Mouse (Mus musculus) bone marrow macrophage, adult 2 months (primary cell): ENCODE measurements around the gene Slamf1. TPM values are rescaled to one million over a fixed set of nuclear protein-coding genes. Genes with fewer than 3 reads are reported as not detected.

Source experiments
- H3K27ac ChIP-seq: 2 replicates; pipeline ENCODE4 v1.5.1; 2012; ENCODE audit warnings: low read depth, low read length; ENCODE audit not compliant: insufficient read depth
- H3K4me1 ChIP-seq: 2 replicates; pipeline ENCODE4 v1.6.1; 2012; ENCODE audit warnings: low read length; ENCODE audit not compliant: control insufficient read depth, insufficient read depth
- H3K4me3 ChIP-seq: 2 replicates; pipeline ENCODE4 v1.5.1; 2012; ENCODE audit warnings: mild to moderate bottlenecking, low read length, moderate library complexity; ENCODE audit not compliant: insufficient read depth
- CTCF ChIP-seq: IDR thresholded peaks from 2 replicates; pipeline ENCODE4 v1.5.1; 2012; ENCODE audit warnings: low read depth, mild to moderate bottlenecking, low read length, moderate library complexity
- POLR2A ChIP-seq: IDR thresholded peaks from 2 replicates; pipeline ENCODE4 v1.6.1; 2012; ENCODE audit warnings: mild to moderate bottlenecking, low read depth, low read length, borderline replicate concordance
- polyA plus RNA-seq: library from polyadenylated mRNA; stranded (reverse); fragments of >200 nt; gene quantifications from 2 replicates; pipeline ENCODE4 v1.2.4, GENCODE M21; 2012; ENCODE audit not compliant: missing spikeins, insufficient read depth, insufficient read length

Gene Slamf1
- not detected in 2 replicates for polyA plus RNA-seq

DNA sequence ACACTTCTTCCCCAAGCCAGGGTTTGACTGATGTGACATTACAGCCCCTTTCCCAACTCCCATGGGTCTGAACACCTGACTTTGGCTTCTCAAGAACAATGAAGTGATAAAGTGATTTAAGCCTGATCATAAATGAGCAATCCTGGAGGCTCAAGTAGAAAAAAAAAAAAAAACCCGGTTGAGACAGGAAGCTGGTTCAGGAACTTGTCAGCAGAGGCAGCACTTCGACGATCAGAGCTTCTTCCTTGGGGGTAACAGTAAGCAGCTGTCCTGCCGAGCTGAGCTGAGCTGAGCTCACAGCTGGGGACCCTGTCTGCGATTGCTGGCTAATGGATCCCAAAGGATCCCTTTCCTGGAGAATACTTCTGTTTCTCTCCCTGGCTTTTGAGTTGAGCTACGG lies at the start of gene Slamf1:
Gene Slamf1 (plus strand): TSS at position 230 of the 400 bp plus-strand sequence.
- Histone ChIP-seq H3K4me1 (peaks cover 7% of the 10 kb centered on the region; the same call in 1 of the 2 replicates), H3K4me3 (no peak within 1 kb of the TSS), H3K27ac (no peak within 1 kb of the TSS)
- no peak for TF ChIP-seq CTCF
- TF ChIP-seq POLR2A, result no peak

DNA sequence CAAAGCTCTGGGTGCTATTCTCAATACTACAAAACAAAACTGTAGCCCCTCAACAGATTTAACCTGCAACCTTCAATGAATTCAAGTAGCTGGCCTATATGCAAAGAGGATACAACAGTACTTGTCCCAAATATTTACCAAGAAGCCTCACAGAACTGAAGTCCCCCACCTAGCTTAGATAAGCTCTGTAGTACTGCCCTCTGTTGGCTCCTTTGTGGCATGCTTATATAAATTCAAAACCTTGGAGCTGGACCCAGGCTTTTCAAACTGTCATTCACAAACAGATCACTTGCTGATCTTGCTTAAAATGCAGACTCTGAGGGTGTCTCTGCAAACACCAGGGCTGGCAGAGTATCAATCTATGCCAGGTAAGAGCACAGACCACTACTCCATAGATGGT lies 35.7 kb upstream of the Slamf1 start:
- H3K4me1 ChIP-seq, result no peaks in the 10 kb centered on the region
- H3K27ac ChIP-seq, result no peak overlapping the region
- H3K4me3 ChIP-seq, result no peak overlapping the region
- no peak for TF ChIP-seq POLR2A
- no peak for TF ChIP-seq CTCF

DNA sequence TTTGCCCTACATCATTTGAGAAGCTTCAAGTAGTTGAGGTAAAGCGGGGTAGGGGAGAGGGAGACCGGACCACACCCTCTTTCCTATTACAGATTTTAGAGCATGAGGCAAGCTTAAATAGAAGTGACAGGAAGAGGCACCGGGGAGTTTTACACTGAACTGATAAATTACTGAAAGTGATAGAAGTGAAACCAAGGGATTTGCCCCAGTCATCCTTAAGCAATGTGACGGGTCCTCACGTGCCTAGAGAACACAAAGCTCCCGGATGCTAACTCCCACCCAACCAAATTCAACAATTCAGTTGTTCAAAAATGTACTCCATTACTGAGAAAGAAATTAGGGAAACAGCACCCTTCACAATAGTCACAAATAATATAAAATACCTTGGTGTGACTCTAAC lies 32.0 kb upstream of the Slamf1 start:
- TF ChIP-seq CTCF, result no peak
- TF ChIP-seq POLR2A, result no peak
- H3K4me1 ChIP-seq, result no peaks in the 10 kb centered on the region
- H3K27ac ChIP-seq, result no peak overlapping the region
- no peak overlapping the region for H3K4me3 ChIP-seq

- TF ChIP-seq CTCF, result no peak
- TF ChIP-seq POLR2A, result no peak
- Histone ChIP-seq H3K4me3 (no peak overlapping the region), H3K27ac (no peak overlapping the region), H3K4me1 (no peaks in the 10 kb centered on the region)
These were observed 18.6 kb upstream of the Slamf1 start for GRCm38 (mm10) chr1:171748127-171748969.

GRCm38 (mm10) chr1:171761853-171762448 lies 5.0 kb upstream of the Slamf1 start:
- H3K4me1 ChIP-seq, result peaks cover 6% of the 10 kb centered on the region; the same call in 1 of the 2 replicates
- H3K4me3 ChIP-seq, result no peak overlapping the region
- H3K27ac ChIP-seq, result no peak overlapping the region
- TF ChIP-seq POLR2A, result no peak
- TF ChIP-seq CTCF, result no peak

DNA sequence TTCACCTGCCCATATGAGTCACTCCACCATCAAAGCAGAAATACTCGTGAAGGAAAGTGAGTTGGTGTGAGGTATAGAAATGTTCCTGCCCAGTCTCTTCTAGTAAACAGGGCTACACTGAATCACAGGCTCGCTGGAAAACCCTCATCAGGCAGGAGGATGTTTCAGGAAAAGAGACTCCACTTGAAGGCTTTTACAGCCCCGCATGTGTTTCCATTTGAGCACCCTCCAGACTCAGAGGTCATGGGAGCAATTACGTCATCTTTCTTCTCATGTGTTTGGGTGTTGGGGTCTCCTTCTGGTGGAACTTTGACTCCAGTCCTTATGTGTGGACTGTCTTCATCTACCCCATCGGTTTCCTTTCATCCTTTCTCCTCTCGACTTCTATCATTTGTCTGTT lies 4.1 kb downstream of the Slamf1 start:
- Histone ChIP-seq H3K4me1 (peaks cover 5% of the 10 kb centered on the region; the same call in 1 of the 2 replicates), H3K27ac (no peak overlapping the region), H3K4me3 (no peak overlapping the region)
- no peak for TF ChIP-seq CTCF
- no peak for TF ChIP-seq POLR2A

GRCm38 (mm10) chr1:171772121-171772735 lies 5.3 kb downstream of the Slamf1 start:
- no peak overlapping the region for H3K27ac ChIP-seq

DNA sequence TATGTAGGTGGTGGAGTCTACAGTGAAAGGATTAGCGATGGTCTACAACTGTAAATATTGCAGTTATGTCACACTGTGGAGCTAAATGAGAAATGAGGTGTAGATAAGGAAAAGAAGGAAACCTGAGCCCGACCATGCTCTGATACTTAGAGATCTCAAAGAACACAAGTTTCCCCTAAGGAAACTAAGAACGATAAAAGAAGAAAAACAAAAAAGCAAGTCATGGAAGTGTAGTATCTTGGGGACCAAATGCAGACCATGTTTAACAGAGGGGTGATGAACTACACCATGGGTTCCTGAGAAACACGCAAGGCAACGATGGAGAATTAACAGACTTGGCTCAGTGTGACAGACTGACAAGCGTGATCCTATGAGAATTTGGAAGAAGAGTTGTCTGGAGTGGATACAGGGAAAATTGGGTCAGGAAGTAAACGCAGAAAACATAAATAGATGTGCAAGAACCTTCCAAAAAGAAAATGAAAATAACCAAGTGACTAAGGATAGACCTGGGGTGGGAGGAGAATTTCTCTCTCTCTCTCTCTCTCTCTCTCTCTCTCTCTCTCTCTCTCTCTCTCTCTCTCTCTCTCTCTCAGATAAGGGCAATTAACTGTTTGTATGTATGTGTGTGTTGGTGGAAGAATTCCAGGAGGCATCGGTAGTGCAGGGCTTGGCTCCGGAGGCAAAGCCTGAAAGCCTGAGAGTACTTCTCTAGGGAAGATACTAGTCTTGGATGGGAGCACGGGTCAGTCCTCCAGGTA lies 6.5 kb downstream of the Slamf1 start:
- H3K4me3 ChIP-seq, result no peak overlapping the region
- no peaks in the 10 kb centered on the region for H3K4me1 ChIP-seq
- no peak overlapping the region for H3K27ac ChIP-seq
- TF ChIP-seq CTCF (no peak), POLR2A (no peak)

More at GRCm38 (mm10) chr1:171772121-171772735, 5.3 kb downstream of the Slamf1 start:
- no peak overlapping the region for H3K4me3 ChIP-seq
- TF ChIP-seq CTCF (no peak), POLR2A (no peak)
- H3K4me1 ChIP-seq, result 0 out of 2 replicates have a peak, but pooled peaks cover under 1% of the 10 kb centered on the region

DNA sequence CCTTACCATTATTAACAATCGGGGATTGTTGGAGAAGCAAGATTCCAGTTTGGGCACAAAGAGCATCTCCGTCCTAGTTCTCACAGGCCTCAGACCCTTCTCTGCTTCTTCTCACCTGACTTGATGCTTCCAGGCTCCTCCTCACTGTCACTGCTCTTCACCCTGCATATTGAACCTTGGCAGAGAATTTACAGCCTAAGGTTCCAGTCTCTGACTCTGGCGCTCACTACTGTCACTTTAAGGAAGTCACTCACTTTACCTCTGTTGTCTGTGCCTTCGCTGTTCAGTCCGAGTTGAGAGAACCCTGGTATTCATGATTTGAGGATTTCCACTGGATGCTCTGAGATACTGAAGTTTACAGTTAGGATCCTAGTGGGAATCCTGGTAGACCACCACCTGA lies 7.3 kb downstream of the Slamf1 start:
- Histone ChIP-seq H3K4me1 (no peaks in the 10 kb centered on the region), H3K4me3 (no peak overlapping the region)

More for the DNA sequence above, 7.3 kb downstream of the Slamf1 start:
- TF ChIP-seq POLR2A, result no peak
- no peak for TF ChIP-seq CTCF
- H3K27ac ChIP-seq, result no peak overlapping the region
